Mouse (Mus musculus): ENCODE results near the gene Gm10192. TPM values are rescaled to one million over a fixed set of nuclear protein-coding genes. Genes with fewer than 3 reads are reported as not detected.

Gene Gm10192
- total and polyA plus RNA-seq, 3 experiments: not detected

DNA sequence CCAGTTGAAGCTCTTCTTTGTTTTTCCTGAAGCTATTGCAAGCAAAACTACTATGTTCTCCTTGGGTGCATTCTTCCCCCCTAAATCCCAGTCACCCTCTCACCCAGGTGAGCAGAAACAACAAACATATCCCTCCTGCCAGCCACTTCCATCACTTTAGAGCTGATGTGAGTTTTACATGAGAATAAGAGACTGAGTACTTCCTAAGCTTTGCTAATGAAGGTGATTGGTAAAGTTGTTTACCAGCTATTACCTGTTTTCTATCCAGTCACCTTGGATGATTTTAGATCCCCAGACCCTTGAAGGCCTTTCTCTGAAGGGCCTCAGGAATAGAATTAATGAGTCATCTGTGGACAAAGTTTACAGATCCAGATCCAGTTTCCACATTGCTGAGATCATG, 29.4 kb downstream of the Gm10192 start:
- Histone ChIP-seq H3K9me3 (replicated peaks; ENCODE audit: insufficient read depth, low read length) (no peaks in the 10 kb centered on the region), H3K27ac (ENCODE audit: control insufficient read depth, low read depth, low read length) (no peak overlapping the region), H3K4me1 (ENCODE audit: control insufficient read depth in 1 of 2, insufficient read depth in 2 of 2, low read length in 2 of 2) (no peaks in the 10 kb centered on the region), H3K27me3 (ENCODE audit: control insufficient read depth in 1 of 2, insufficient read depth in 2 of 2, low read length in 2 of 2) (no peaks in the 10 kb centered on the region), H3K4me3 (ENCODE audit: control insufficient read depth in 1 of 2, insufficient read depth in 1 of 2, low read depth in 2 of 2, low read length in 2 of 2) (no peak overlapping the region), H3K9ac (ENCODE audit: control insufficient read depth, low read depth, low read length, poor library complexity, severe bottlenecking) (no peak overlapping the region), H3K79me2 (ENCODE audit: control insufficient read depth, insufficient read depth, low read length, poor library complexity) (no peaks in the 10 kb centered on the region), H3K36me3 (ENCODE audit: control insufficient read depth in 1 of 2, insufficient read depth in 2 of 2, low read length in 2 of 2) (no peaks in the 10 kb centered on the region)
- TF ChIP-seq TCF12 (IDR thresholded peaks at IDR 0.05; ENCODE audit: low read depth, low read length): no peak
- no peak for TF ChIP-seq JUND (IDR thresholded peaks at IDR 0.05; ENCODE audit: low read depth, low read length)
- TF ChIP-seq CHD1 (IDR thresholded peaks at IDR 0.05; ENCODE audit: low read depth, low read length): no peak
- TF ChIP-seq POLR2AphosphoS2 (IDR thresholded peaks at IDR 0.05; ENCODE audit: low read length): no peak
- no peak for TF ChIP-seq ELF1 (IDR thresholded peaks at IDR 0.05; ENCODE audit: low read depth, low read length)
- no peak for TF ChIP-seq MEF2A (IDR thresholded peaks at IDR 0.05; ENCODE audit: extremely low read depth, insufficient replicate concordance, low read depth, low read length, poor library complexity, severe bottlenecking)
- TF ChIP-seq POLR2A (IDR thresholded peaks at IDR 0.05; ENCODE audit: control insufficient read depth in 1 of 2, insufficient read depth in 1 of 2, low read depth in 1 of 2, low read length in 2 of 2, poor library complexity in 1 of 2): no peak
- TF ChIP-seq POLR2AphosphoS5 (IDR thresholded peaks at IDR 0.05; ENCODE audit: borderline replicate concordance, low read depth, low read length): no peak
- TF ChIP-seq ETS1 (IDR thresholded peaks at IDR 0.05; ENCODE audit: low read depth, low read length): no peak
- no peak for TF ChIP-seq ZKSCAN1 (IDR thresholded peaks at IDR 0.05; ENCODE audit: low read depth, low read length)
- no peak for TF ChIP-seq SMC3 (IDR thresholded peaks at IDR 0.05; ENCODE audit: low read depth, low read length)
- TF ChIP-seq USF2 (IDR thresholded peaks at IDR 0.05; ENCODE audit: borderline replicate concordance in 1 of 2, insufficient read depth in 1 of 2, low read depth in 1 of 2, low read length in 2 of 2): no peak
- no peak for TF ChIP-seq GATA1 (IDR thresholded peaks at IDR 0.05; ENCODE audit: low read depth, low read length)
- no peak for TF ChIP-seq NRF1 (IDR thresholded peaks at IDR 0.05; ENCODE audit: insufficient read depth, low read depth, low read length, poor library complexity, severe bottlenecking)
- no peak for DNase-seq (ENCODE audit: low read depth, low spot score)

DNA sequence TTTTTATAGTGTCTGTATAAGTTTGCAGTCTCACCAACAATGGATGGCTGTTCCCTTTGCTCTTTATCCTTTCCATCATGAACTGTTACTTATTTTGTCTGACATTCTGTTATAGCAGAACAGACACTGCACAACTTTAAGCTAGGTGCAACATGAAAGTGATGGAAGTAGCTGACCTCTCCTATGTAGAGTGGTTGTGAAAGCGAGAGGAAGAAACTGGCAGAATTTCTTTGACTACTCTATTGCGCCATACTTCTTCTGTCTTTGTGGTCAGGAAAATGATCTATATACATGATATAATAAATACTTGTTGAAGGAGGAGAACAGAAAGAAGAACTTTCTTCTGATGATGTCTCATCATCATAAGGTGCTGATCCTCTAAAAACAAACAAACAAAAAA, 40.5 kb downstream of the Gm10192 start:
- no peaks in the 10 kb centered on the region for H3K36me3 ChIP-seq (ENCODE audit: control insufficient read depth in 1 of 2, insufficient read depth in 2 of 2, low read length in 2 of 2)
- H3K4me3 ChIP-seq (ENCODE audit: control insufficient read depth in 1 of 2, insufficient read depth in 1 of 2, low read depth in 2 of 2, low read length in 2 of 2): no peak overlapping the region
- no peaks in the 10 kb centered on the region for H3K9me3 ChIP-seq (replicated peaks; ENCODE audit: insufficient read depth, low read length)
- DNase-seq (ENCODE audit: low read depth, low spot score): no peak
- no peaks in the 10 kb centered on the region for H3K79me2 ChIP-seq (ENCODE audit: control insufficient read depth, insufficient read depth, low read length, poor library complexity)
- no peak overlapping the region for H3K27ac ChIP-seq (ENCODE audit: control insufficient read depth, low read depth, low read length)
- TF ChIP-seq NELFE (IDR thresholded peaks at IDR 0.05; ENCODE audit: low read depth, low read length): no peak
- TF ChIP-seq TBP (IDR thresholded peaks at IDR 0.05; ENCODE audit: low read depth, low read length): no peak
- TF ChIP-seq KAT2A (conservative IDR thresholded peaks at IDR 0.05; ENCODE audit: low read depth, low read length): no peak
- TF ChIP-seq MEF2A (IDR thresholded peaks at IDR 0.05; ENCODE audit: extremely low read depth, insufficient replicate concordance, low read depth, low read length, poor library complexity, severe bottlenecking): no peak
- TF ChIP-seq NRF1 (IDR thresholded peaks at IDR 0.05; ENCODE audit: insufficient read depth, low read depth, low read length, poor library complexity, severe bottlenecking): no peak
- TF ChIP-seq RAD21 (IDR thresholded peaks at IDR 0.05; ENCODE audit: low read depth, low read length): no peak
- TF ChIP-seq USF2 (IDR thresholded peaks at IDR 0.05; ENCODE audit: borderline replicate concordance in 1 of 2, insufficient read depth in 1 of 2, low read depth in 1 of 2, low read length in 2 of 2): no peak
- no peak for TF ChIP-seq BHLHE40 (IDR thresholded peaks at IDR 0.05; ENCODE audit: borderline replicate concordance, low read depth, low read length)
- TF ChIP-seq TCF12 (IDR thresholded peaks at IDR 0.05; ENCODE audit: low read depth, low read length): no peak
- no peak for TF ChIP-seq POLR2AphosphoS2 (IDR thresholded peaks at IDR 0.05; ENCODE audit: low read length)
- no peak for TF ChIP-seq CHD2 (IDR thresholded peaks at IDR 0.05; ENCODE audit: low read length)
- TF ChIP-seq ZNF384 (IDR thresholded peaks at IDR 0.05; ENCODE audit: low read depth, low read length): no peak
- no peak for TF ChIP-seq EP300 (IDR thresholded peaks at IDR 0.05; ENCODE audit: low read depth in 1 of 2, low read length in 2 of 2)
- TF ChIP-seq UBTF (IDR thresholded peaks at IDR 0.05; ENCODE audit: borderline replicate concordance, insufficient read depth, low read depth, low read length): no peak
- no peak for TF ChIP-seq ELF1 (IDR thresholded peaks at IDR 0.05; ENCODE audit: low read depth, low read length)
- TF ChIP-seq USF1 (IDR thresholded peaks at IDR 0.05; ENCODE audit: low read depth, low read length): no peak
- no peaks in the 10 kb centered on the region for H3K4me1 ChIP-seq (ENCODE audit: control insufficient read depth in 1 of 2, insufficient read depth in 2 of 2, low read length in 2 of 2)
- no peak overlapping the region for H3K9ac ChIP-seq (ENCODE audit: control insufficient read depth, low read depth, low read length, poor library complexity, severe bottlenecking)
- no peaks in the 10 kb centered on the region for H3K27me3 ChIP-seq (ENCODE audit: control insufficient read depth in 1 of 2, insufficient read depth in 2 of 2, low read length in 2 of 2)

All from MEL (cell line).